Mouse (Mus musculus) heart, postnatal 4 days (tissue): Measurements from ENCODE around the gene Gbf1. TPM values are rescaled to one million over a fixed set of nuclear protein-coding genes. Genes with fewer than 3 reads are reported as not detected.

Experiments
- DNase-seq: peaks from one replicate; pipeline ENCODE4 v3.0.0; 2021
- total RNA-seq, 2 experiments: library from RNA; stranded (reverse); gene quantifications; 2 replicates each; pipeline ENCODE4 v1.2.3; 2021

The Gbf1 gene
- total RNA-seq, 2 experiments from 2014 or later: 57.6 to 58.3 TPM

- DNase-seq: no peak
Observed at GRCm38 (mm10) chr19:46331326-46331725, 179.0 kb downstream of the Gbf1 start.

DNA sequence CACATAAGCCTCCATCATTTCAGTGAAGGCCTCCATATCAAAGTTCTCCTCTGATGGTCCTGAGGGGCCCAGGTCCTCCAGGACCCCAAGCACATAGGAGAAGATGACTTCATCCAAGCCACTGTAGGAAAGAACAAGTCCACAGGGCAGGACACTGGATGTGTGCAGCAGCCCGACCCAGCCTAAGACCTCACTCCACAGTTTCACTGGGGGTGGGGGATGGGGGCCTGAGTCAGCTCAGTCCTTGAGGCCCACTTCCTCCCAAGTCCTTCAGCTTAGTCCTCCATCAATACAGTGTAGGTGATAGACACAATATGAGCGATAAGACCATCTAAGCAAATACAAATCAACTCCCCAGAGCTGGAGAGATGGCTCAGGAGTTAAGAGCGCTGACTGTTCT, 179.6 kb downstream of the Gbf1 start:
- no peak for DNase-seq

GRCm38 (mm10) chr19:46332721-46333339, 180.5 kb downstream of the Gbf1 start:
- DNase-seq: no peak

DNA sequence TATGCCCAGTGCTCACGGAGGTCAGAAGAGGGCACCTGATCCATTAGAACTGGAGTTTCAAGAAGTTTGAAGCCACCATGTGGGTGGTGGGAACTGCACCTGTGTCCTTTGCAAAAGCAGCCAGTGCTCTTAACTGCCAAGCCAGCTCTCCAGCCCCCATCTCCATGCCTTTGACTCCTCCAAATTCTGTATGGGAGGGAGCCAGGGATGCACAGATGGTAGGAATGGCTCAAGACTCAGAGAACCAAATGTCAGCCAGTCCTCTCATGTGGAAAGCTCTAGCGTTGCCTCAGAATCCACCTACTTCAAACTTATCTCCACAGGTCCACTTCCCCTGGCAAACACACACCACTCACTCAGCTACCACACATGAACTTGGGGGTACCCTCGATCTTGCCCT, 181.6 kb downstream of the Gbf1 start:
- DNase-seq: no peak

Other genes starting within 250 kb of the Gbf1 start
- gene Armh3, start 154.0 kb upstream of the Gbf1 start, total RNA-seq: 10 to 100 TPM; 14.8 to 16.9 TPM
- 1 to 10 TPM; 5.6 to 5.8 TPM for gene Hps6, start 149.0 kb upstream of the Gbf1 start, total RNA-seq
- 10 to 100 TPM; 31.4 to 35.1 TPM for gene Pprc1, start 107.6 kb upstream of the Gbf1 start, total RNA-seq
- gene Ldb1, start 107.3 kb upstream of the Gbf1 start, total RNA-seq: 10 to 100 TPM; 76.3 to 81.5 TPM
- 10 to 100 TPM; 31.4 to 32.0 TPM for gene Nolc1, start 76.6 kb upstream of the Gbf1 start, total RNA-seq
- gene Elovl3, start 20.6 kb upstream of the Gbf1 start, total RNA-seq: not detected
- not detected for gene Pitx3, start 4.2 kb upstream of the Gbf1 start, total RNA-seq
- gene Nfkb2, start 151.8 kb downstream of the Gbf1 start, total RNA-seq: 10 to 100 TPM; 15.1 to 15.2 TPM
- 1 to 10 TPM; 1.7 to 2.1 TPM for gene Psd, start 174.6 kb downstream of the Gbf1 start, total RNA-seq
- gene Fbxl15, start 175.7 kb downstream of the Gbf1 start, total RNA-seq: 1 to 10 TPM; 5.5 to 7.2 TPM
- gene Cuedc2, start 186.2 kb downstream of the Gbf1 start, total RNA-seq: 100 to 1,000 TPM in 1 of 2 experiments, 10 to 100 TPM in 1; 98.8 to 108 TPM
- 1 to 10 TPM; 3.1 to 4.2 TPM for gene Mfsd13a, start 188.6 kb downstream of the Gbf1 start, total RNA-seq
- gene 2310034G01Rik, start 197.8 kb downstream of the Gbf1 start, total RNA-seq: under 1 TPM in 1 of 2 experiments, not detected in 1; 0.18 TPM
- 100 to 1,000 TPM; 126 to 130 TPM for gene Actr1a, start 243.2 kb downstream of the Gbf1 start, total RNA-seq
- gene Sufu, start 244.4 kb downstream of the Gbf1 start, total RNA-seq: 10 to 100 TPM; 17.0 to 19.1 TPM